Mouse (Mus musculus): ENCODE results near the gene Plekhm3.

- TF ChIP-seq HCFC1 (IDR thresholded peaks at IDR 0.05; ENCODE audit: borderline replicate concordance, insufficient read depth, low read length) (no peak), MAFK (IDR thresholded peaks at IDR 0.05; ENCODE audit: insufficient read depth, low read depth, low read length) (no peak), ZNF384 (IDR thresholded peaks at IDR 0.05; ENCODE audit: low read depth, low read length) (no peak), CHD2 (IDR thresholded peaks at IDR 0.05; ENCODE audit: low read depth, low read length) (no peak)
Measured at GRCm38 (mm10) chr1:64893806-64894205, 62.8 kb downstream of the Plekhm3 start.
